Mouse (Mus musculus): ENCODE results near the gene Efcab9. TPM values are rescaled to one million over a fixed set of nuclear protein-coding genes. Genes with fewer than 3 reads are reported as not detected.

The Efcab9 gene
- polyA plus RNA-seq, 1 experiment from 2014 or later: 0.29 TPM

DNA sequence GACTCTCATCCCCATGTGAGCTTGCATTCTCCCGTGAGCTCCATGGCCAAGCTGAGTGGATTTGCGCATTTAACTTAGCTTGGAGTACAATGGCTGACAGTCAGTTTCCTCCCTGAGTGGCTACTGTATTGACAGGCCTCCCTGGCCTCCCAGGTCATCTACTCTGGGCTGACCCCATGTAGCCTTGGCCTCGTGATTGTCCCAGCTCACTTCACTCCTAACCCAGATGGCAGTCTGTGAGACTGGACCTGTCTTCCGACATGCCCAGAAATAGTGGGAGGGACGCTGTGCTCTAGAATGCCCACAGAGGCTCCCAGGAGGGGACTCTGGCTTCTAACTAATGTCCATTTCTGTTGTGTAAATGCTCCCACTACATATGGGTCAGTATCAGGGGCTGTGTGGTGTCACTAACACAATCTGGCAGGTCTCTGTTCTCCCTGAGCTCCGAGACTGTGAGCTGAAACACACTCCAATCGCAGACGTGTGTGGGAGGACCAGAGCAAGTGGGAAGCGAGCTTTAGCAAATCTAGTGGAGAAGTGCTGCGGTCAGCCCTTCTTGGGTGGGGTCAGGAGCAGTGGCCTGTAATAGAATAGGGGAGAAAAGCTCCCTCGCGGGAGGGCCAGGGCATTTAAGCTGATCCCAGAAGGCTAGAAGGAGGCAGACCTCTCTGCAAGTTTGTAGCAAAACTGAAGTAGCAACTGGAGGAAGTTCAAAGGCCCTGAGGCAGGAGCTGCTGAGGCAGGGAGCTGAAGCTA is 28.3 kb upstream of the Efcab9 start:
- no peak for DNase-seq (ENCODE audit: low spot score)
- Histone ChIP-seq H3K4me2 (ENCODE audit: low read depth, low read length, severe bottlenecking) (no peak overlapping the region), H3K36me3 (ENCODE audit: control insufficient read depth, insufficient read depth, low read length) (no peaks in the 10 kb centered on the region), H3K4me1 (replicated peaks; ENCODE audit: control insufficient read depth, insufficient read depth, low read length) (no peaks in the 10 kb centered on the region), H3K27ac (ENCODE audit: low read depth, low read length) (no peak overlapping the region), H3K27me3 (ENCODE audit: control insufficient read depth, insufficient read depth, low read length) (no peaks in the 10 kb centered on the region), H3K9me3 (ENCODE audit: control insufficient read depth, low read length) (no peaks in the 10 kb centered on the region), H3K4me3 (ENCODE audit: low read depth, low read length) (no peak overlapping the region), H3K9ac (ENCODE audit: low read length) (no peak overlapping the region)
- ATAC-seq (replicated peaks; ENCODE audit: low FRiP score): no peak
- 80% methylated on average over 12 of the region's 12 CpGs for WGBS

DNA sequence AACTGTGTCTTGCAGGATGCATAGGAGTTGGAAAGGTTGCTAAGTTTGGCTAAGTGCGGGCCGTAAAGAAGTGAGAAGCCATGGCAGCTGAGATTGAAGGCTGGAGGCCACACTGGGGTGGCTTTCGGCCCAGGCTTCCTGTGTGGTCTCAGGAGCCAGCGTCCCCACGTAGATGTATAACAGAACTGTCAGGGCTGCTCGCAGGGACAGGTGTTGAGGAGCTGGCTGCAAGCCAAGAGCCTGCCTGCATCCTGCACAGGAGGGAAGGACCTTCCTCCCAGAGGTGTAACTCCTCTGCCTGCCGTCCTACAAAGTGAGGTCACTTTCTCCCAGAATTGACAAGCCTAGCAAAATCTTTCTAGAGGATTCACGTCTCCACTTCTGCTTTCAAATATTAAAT is 26.8 kb upstream of the Efcab9 start:
- Histone ChIP-seq H3K27ac (ENCODE audit: low read depth, low read length) (no peak overlapping the region), H3K9me3 (ENCODE audit: control insufficient read depth, low read length) (no peaks in the 10 kb centered on the region), H3K4me1 (replicated peaks; ENCODE audit: control insufficient read depth, insufficient read depth, low read length) (no peaks in the 10 kb centered on the region), H3K4me3 (ENCODE audit: low read depth, low read length) (no peak overlapping the region), H3K9ac (ENCODE audit: low read length) (no peak overlapping the region), H3K4me2 (ENCODE audit: low read depth, low read length, severe bottlenecking) (no peak overlapping the region), H3K27me3 (ENCODE audit: control insufficient read depth, insufficient read depth, low read length) (no peaks in the 10 kb centered on the region), H3K36me3 (ENCODE audit: control insufficient read depth, insufficient read depth, low read length) (no peaks in the 10 kb centered on the region)
- no peak for DNase-seq (ENCODE audit: low spot score)
- no peak for ATAC-seq (replicated peaks; ENCODE audit: low FRiP score)
- 73% methylated on average over 8 of the region's 8 CpGs for WGBS

DNA sequence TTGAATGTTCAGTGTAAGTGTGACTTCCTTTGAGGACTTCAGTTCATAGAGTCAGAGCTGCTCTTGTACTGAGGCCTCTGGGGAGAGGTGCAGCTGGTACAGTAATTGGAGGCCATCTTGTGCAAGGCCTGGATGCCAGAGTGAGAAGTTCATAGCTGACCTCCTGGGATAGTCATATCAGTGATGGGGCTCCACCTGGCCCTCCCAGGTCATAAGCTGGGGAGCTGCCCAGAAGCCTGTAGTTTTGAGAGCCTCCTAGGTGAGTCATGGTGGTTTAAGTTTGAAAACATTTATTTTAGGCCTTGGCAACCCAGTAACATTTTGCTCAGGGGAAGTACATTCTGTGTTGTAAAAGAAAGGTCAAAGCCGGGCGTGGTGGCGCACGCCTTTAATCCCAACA is 26.1 kb upstream of the Efcab9 start:
- WGBS: 96% methylated on average over 4 of the region's 4 CpGs
- no peaks in the 10 kb centered on the region for H3K27me3 ChIP-seq (ENCODE audit: control insufficient read depth, insufficient read depth, low read length)
- H3K9me3 ChIP-seq (ENCODE audit: control insufficient read depth, low read length): no peaks in the 10 kb centered on the region
- no peak overlapping the region for H3K4me2 ChIP-seq (ENCODE audit: low read depth, low read length, severe bottlenecking)
- H3K4me3 ChIP-seq (ENCODE audit: low read depth, low read length): no peak overlapping the region
- H3K36me3 ChIP-seq (ENCODE audit: control insufficient read depth, insufficient read depth, low read length): no peaks in the 10 kb centered on the region
- H3K9ac ChIP-seq (ENCODE audit: low read length): no peak overlapping the region
- H3K27ac ChIP-seq (ENCODE audit: low read depth, low read length): no peak overlapping the region
- DNase-seq (ENCODE audit: low spot score) (no peak), ATAC-seq (replicated peaks; ENCODE audit: low FRiP score) (no peak)
- H3K4me1 ChIP-seq (replicated peaks; ENCODE audit: control insufficient read depth, insufficient read depth, low read length): no peaks in the 10 kb centered on the region

DNA sequence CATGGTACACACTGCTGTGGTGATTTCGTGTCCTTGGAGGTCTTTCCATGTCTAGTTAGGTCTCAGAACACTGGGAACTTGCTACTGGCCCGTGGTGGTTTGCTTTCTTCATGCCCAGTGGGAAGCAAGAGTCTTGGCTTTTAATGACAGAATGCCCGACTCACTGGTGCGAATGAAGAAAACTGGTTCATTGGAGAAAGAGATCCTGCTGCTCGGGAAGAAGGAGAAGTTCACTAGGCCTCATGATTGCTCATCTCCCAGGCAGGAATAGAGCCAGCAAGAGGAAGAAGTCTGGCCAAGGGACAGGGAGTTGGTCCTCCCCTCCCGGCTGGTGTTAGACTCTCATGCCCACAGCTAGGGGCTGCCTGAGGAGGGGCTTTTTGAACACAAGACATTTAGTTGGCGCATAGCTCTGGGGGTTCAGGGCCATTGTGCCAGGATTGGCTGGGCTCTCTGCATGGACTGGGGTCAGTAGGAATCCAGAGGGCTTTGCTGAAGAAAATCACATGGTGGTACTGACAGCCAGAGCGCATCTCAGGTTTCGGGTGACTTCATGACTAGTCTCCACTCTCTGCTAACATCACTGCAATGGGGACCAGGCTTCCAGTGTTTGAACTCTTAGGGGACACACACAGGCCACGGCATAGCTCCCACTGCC is 24.6 kb upstream of the Efcab9 start:
- Histone ChIP-seq H3K27me3 (ENCODE audit: control insufficient read depth, insufficient read depth, low read length) (no peaks in the 10 kb centered on the region), H3K27ac (ENCODE audit: low read depth, low read length) (no peak overlapping the region), H3K36me3 (ENCODE audit: control insufficient read depth, insufficient read depth, low read length) (no peaks in the 10 kb centered on the region), H3K4me2 (ENCODE audit: low read depth, low read length, severe bottlenecking) (no peak overlapping the region), H3K4me1 (replicated peaks; ENCODE audit: control insufficient read depth, insufficient read depth, low read length) (no peaks in the 10 kb centered on the region; the same call in 1 of the 2 replicates), H3K9ac (ENCODE audit: low read length) (no peak overlapping the region), H3K9me3 (ENCODE audit: control insufficient read depth, low read length) (no peaks in the 10 kb centered on the region), H3K4me3 (ENCODE audit: low read depth, low read length) (no peak overlapping the region)
- 74% methylated on average over 10 of the region's 10 CpGs for whole genome bisulfite sequencing
- ATAC-seq (replicated peaks; ENCODE audit: low FRiP score) (no peak), DNase-seq (ENCODE audit: low spot score) (no peak)

DNA sequence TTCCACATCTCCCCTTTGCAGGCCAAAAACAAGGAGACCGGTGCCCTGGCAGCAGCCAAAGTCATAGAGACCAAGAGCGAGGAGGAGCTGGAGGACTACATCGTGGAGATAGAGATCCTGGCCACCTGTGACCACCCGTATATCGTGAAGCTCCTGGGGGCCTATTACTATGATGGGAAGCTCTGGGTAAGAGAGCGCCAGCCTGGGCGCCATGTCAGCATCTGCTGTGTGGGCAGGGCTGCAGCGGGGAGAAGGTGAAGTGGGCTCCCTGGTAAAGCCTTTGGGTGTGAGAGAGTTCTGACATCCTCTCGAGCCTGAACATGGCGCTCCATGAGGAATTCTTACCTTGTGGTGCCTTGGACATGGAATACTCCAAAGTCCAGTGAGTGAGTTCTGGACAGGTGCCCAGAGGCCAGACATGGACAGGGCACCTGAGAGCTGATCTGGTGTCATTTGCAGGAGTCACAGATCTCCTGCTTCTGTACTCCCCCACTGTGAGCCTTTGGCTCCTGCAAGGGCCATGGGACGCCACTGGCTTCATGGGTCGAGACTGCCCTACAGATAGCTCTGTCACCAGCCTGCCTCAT is 23.3 kb upstream of the Efcab9 start:
- Histone ChIP-seq H3K36me3 (ENCODE audit: control insufficient read depth, insufficient read depth, low read length) (no peaks in the 10 kb centered on the region), H3K9me3 (ENCODE audit: control insufficient read depth, low read length) (no peaks in the 10 kb centered on the region), H3K4me2 (ENCODE audit: low read depth, low read length, severe bottlenecking) (no peak overlapping the region), H3K27me3 (ENCODE audit: control insufficient read depth, insufficient read depth, low read length) (no peaks in the 10 kb centered on the region), H3K4me3 (ENCODE audit: low read depth, low read length) (no peak overlapping the region), H3K4me1 (replicated peaks; ENCODE audit: control insufficient read depth, insufficient read depth, low read length) (no peaks in the 10 kb centered on the region; the same call in 1 of the 2 replicates), H3K27ac (ENCODE audit: low read depth, low read length) (no peak overlapping the region), H3K9ac (ENCODE audit: low read length) (no peak overlapping the region)
- DNase-seq (ENCODE audit: low spot score): no peak
- no peak for ATAC-seq (replicated peaks; ENCODE audit: low FRiP score)
- 93% methylated on average over 12 of the region's 12 CpGs for WGBS

DNA sequence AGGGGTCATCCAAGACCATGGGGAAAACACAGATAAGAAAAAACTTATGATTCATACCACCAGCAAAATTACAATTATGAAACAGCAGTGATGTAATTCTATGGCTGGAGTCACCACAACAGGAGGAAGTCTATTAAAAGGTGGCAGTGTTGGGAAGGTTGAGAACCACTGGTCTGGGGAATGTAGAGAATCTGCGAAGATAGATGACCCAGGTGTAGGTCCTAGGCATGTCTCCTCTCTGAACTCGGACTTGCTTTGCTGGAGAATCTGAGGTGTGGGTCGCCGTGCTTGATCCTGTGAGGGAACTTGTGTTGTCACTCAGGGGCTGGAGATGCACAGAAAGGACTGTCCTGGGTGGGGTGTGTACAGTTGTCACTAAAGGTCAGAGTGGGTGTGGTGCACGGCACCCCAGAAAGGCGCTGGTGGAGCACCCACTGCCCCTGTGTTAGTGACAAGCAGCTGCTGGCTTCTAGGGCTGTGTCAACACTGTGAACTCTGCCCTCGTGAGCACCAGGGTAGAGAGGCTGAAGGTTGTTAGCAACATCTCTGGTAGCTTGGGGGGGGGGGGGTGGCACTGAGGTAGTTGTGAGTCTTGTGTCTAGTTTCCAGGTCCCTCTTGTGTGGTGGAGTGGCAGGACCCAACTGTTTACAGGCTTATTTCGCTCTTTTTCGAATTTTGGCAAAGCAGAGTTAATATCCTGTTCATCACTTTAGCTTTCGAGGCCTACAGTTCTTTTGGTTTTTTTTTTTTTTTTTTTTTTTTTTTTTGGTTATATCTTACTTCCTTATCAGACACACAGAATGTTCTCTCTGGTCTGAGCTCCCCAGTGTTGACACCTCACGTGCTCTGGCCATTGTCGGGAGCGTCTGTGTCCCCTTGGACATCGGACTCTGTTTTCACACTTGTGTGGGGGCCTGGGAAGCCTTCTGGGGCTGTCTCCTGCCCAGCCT is 22.5 kb upstream of the Efcab9 start:
- Histone ChIP-seq H3K36me3 (ENCODE audit: control insufficient read depth, insufficient read depth, low read length) (no peaks in the 10 kb centered on the region), H3K9me3 (ENCODE audit: control insufficient read depth, low read length) (no peaks in the 10 kb centered on the region), H3K27me3 (ENCODE audit: control insufficient read depth, insufficient read depth, low read length) (no peaks in the 10 kb centered on the region), H3K4me2 (ENCODE audit: low read depth, low read length, severe bottlenecking) (no peak overlapping the region), H3K27ac (ENCODE audit: low read depth, low read length) (no peak overlapping the region), H3K4me3 (ENCODE audit: low read depth, low read length) (no peak overlapping the region), H3K9ac (ENCODE audit: low read length) (no peak overlapping the region), H3K4me1 (replicated peaks; ENCODE audit: control insufficient read depth, insufficient read depth, low read length) (no peaks in the 10 kb centered on the region; the same call in 1 of the 2 replicates)
- ATAC-seq (replicated peaks; ENCODE audit: low FRiP score): no peak
- 89% methylated on average over 14 of the region's 14 CpGs for WGBS
- DNase-seq (ENCODE audit: low spot score): no peak

DNA sequence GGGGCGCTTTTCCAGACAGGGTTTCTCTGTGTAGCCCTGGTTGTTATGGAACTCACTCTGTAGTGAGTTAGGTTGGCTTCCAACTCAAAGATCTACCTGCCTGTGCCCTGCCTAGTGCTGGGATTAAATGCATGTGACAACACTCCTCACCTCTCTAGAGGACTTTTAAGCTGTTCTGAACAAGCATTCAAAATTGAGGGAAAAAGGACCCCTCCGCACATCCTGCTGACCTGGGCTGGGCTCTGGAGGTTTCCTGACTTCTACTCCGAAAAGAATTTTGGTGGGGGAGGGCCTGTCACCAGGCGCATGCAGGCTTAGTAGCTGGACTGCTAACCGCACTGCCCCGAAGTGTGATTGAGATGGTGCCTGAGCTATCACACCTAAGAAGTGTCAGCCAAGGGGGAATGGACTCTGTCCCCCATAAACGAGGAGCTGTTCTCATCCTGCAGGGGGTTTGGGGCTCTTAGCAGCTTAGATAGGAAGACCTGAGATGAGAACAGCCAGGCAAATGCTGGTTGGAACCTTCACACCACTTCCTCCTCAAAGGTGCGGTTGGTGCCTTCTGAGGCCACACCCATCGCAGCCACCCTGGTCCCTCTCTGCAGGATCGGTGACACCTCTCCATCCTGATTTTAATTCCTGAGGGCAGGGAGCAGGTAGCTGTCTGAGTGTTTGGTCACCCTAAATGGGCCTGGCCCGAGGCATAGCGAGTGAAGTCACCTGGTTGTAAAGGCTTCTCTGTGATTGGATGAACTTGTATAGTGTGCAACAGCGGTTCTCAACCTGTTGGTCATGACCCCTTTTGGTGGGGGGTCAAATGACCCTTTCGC is 21.6 kb upstream of the Efcab9 start:
- DNase-seq (ENCODE audit: low spot score) (no peak), ATAC-seq (replicated peaks; ENCODE audit: low FRiP score) (no peak)
- Histone ChIP-seq H3K4me1 (replicated peaks; ENCODE audit: control insufficient read depth, insufficient read depth, low read length) (no peaks in the 10 kb centered on the region; the same call in 1 of the 2 replicates), H3K27ac (ENCODE audit: low read depth, low read length) (no peak overlapping the region), H3K36me3 (ENCODE audit: control insufficient read depth, insufficient read depth, low read length) (no peaks in the 10 kb centered on the region), H3K4me3 (ENCODE audit: low read depth, low read length) (no peak overlapping the region), H3K9ac (ENCODE audit: low read length) (no peak overlapping the region), H3K4me2 (ENCODE audit: low read depth, low read length, severe bottlenecking) (no peak overlapping the region), H3K9me3 (ENCODE audit: control insufficient read depth, low read length) (no peaks in the 10 kb centered on the region), H3K27me3 (ENCODE audit: control insufficient read depth, insufficient read depth, low read length) (no peaks in the 10 kb centered on the region)
- 76% methylated on average over 14 of the region's 14 CpGs for WGBS
